Mouse (Mus musculus): ENCODE data around the gene Gsdma2. TPM values are rescaled to one million over a fixed set of nuclear protein-coding genes. Genes with fewer than 3 reads are reported as not detected.
"Not testable (repeated sequence)": the region's sequence is repeated elsewhere in the genome, so short reads cannot be mapped to it uniquely, and the experiment has no call there.

Gene Gsdma2
- polyA plus RNA-seq, 1 experiment from 2014 or later = 0.24 TPM

- no peaks in the 10 kb centered on the region for H3K36me3 ChIP-seq
- no peak within 1 kb of the TSS for H3K4me3 ChIP-seq
- no peak within 1 kb of the TSS for H3K27ac ChIP-seq (replicated peaks)
- H3K9ac ChIP-seq = no peak within 1 kb of the TSS
- no peak for ATAC-seq (ENCODE audit: low read depth)
- H3K4me2 ChIP-seq = no peak within 1 kb of the TSS
- H3K4me1 ChIP-seq (replicated peaks) = no peaks in the 10 kb centered on the region
- no peaks in the 10 kb centered on the region; the same call in 1 of the 2 replicates for H3K9me3 ChIP-seq
- 87% methylated on average over 10 of the region's 10 CpGs for WGBS
- no peaks in the 10 kb centered on the region for H3K27me3 ChIP-seq
Measured at GRCm38 (mm10) chr11:98625611-98626410, 20.7 kb upstream of the Gsdma2 start, which contains the start of the genes Gm12355 and Gsdma3. Gene Gm12355 (minus strand): TSS chr11:98625661. Gene Gsdma3 (plus strand): TSS chr11:98626360.

DNA sequence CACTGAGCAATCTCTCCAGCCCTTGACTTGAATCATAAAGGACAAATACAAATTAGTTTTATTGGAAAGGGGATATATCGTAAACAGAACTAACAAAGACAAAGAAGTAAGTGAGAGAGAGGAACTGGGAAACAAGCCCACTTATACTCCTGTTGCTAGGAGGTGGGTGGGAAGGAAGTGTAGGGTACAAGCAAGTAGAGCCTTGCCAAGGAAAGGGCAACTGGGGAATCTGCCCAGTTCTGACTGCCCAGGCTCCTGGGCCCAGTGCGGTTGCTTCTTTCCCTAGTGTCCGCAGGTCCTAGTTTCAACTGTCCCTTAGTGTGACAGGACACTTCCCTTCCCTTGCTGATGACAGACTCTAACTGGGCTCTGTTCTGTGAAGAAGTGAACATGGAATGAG lies 17.9 kb upstream of the Gsdma2 start:
- no peak overlapping the region for H3K4me2 ChIP-seq
- ATAC-seq (ENCODE audit: low read depth) = no peak
- no peak overlapping the region for H3K27ac ChIP-seq (replicated peaks)
- H3K36me3 ChIP-seq = no peaks in the 10 kb centered on the region
- WGBS = 85% methylated on average over 3 of the region's 3 CpGs
- no peak overlapping the region for H3K4me3 ChIP-seq
- H3K9ac ChIP-seq = no peak overlapping the region
- no peaks in the 10 kb centered on the region for H3K27me3 ChIP-seq
- H3K4me1 ChIP-seq (replicated peaks) = no peaks in the 10 kb centered on the region
- H3K9me3 ChIP-seq = no peaks in the 10 kb centered on the region

DNA sequence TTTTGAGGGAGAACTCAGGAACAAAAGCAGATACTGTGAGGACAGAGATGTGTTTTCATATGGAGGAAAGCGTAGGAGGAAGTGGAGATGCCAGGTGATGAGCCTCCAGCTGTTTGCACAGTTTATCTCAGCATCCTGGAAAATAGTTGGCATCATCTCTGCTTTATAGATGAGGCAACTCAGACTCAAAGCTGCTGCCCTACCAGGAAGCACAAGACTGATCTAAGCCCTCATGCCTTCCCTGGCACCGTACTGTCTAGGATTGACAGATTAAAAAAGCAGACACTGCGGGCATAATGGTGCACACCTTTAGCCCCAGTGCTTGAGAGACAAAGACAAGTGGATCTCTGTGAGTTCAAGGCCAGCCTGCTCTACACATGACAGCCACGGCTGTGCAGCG lies 15.9 kb upstream of the Gsdma2 start:
- no peak overlapping the region for H3K4me2 ChIP-seq
- H3K4me1 ChIP-seq (replicated peaks) = no peaks in the 10 kb centered on the region
- no peak overlapping the region for H3K9ac ChIP-seq
- WGBS = 88% methylated on average over 5 of the region's 5 CpGs
- ATAC-seq (ENCODE audit: low read depth) = no peak
- no peaks in the 10 kb centered on the region for H3K36me3 ChIP-seq
- no peak overlapping the region for H3K4me3 ChIP-seq
- H3K27me3 ChIP-seq = no peaks in the 10 kb centered on the region
- H3K9me3 ChIP-seq = no peaks in the 10 kb centered on the region
- H3K27ac ChIP-seq (replicated peaks) = no peak overlapping the region

DNA sequence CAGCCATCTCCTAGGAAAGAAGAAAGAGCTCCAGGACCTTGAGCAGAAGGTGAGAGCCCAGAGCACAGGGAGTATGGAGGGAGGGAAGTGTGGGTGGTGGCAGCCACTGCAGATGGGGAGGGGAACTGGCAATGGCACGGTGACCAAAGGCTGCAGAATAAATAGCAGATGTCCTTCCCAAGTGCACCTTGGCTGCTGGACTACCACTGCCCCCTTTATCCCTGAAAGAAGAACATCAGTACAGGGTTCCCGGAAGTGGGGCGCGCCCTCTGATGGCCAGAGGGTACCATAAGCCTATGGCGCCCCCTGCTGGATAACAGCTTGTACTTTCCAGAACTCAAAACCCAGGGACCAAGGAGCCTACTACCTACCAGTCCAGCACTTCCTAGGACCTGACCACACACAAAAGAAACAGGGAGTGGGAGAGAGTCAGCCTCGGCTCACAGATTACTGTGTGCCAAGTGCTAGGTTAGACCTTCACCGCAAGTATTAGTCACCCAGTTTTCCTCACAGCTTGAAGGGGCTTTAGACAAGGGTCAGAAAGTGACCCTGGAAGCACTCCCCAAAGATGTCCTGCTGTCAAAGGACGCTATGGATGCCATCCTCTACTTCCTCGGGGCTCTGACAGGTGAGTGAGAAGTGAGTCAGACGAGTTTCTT lies 11.1 kb upstream of the Gsdma2 start:
- not testable (repeated sequence) for H3K4me1 ChIP-seq (replicated peaks); H3K4me2 ChIP-seq; H3K9me3 ChIP-seq; ATAC-seq (ENCODE audit: low read depth); H3K27ac ChIP-seq (replicated peaks); H3K36me3 ChIP-seq; H3K4me3 ChIP-seq; H3K27me3 ChIP-seq; H3K9ac ChIP-seq
- WGBS = 36% methylated on average over 10 of the region's 10 CpGs

- H3K27me3 ChIP-seq = no peaks in the 10 kb centered on the region
- H3K9me3 ChIP-seq = no peaks in the 10 kb centered on the region
- H3K27ac ChIP-seq (replicated peaks) = no peak overlapping the region
- H3K4me2 ChIP-seq = no peak overlapping the region
- H3K4me1 ChIP-seq (replicated peaks) = no peaks in the 10 kb centered on the region
- WGBS = 89% methylated on average over 1 of the region's 1 CpGs
- H3K9ac ChIP-seq = no peak overlapping the region
- ATAC-seq (ENCODE audit: low read depth) = no peak
- H3K4me3 ChIP-seq = no peak overlapping the region
- H3K36me3 ChIP-seq = no peaks in the 10 kb centered on the region
Measured at GRCm38 (mm10) chr11:98637501-98637900, 9.1 kb upstream of the Gsdma2 start.

DNA sequence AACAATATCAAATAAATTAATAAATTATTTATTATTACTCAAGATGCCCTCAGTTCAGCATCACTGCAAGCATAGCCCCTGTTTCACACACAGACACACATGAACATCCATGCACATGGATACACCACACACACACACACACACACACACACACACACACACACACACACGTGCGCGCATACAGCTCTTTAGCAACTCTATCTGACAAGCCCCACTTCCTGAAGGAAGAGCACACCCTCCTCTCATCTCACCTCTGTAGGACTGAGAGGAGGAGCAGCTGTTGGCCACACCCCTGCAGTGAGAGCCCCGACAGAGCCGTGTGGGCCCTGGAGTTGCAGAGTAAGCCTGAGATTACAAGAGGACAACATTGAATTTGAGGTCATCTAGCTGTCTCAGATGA lies 6.5 kb upstream of the Gsdma2 start:
- Histone ChIP-seq H3K9me3 (no peaks in the 10 kb centered on the region), H3K4me3 (no peak overlapping the region)
- 64% methylated on average over 5 of the region's 5 CpGs for WGBS

DNA sequence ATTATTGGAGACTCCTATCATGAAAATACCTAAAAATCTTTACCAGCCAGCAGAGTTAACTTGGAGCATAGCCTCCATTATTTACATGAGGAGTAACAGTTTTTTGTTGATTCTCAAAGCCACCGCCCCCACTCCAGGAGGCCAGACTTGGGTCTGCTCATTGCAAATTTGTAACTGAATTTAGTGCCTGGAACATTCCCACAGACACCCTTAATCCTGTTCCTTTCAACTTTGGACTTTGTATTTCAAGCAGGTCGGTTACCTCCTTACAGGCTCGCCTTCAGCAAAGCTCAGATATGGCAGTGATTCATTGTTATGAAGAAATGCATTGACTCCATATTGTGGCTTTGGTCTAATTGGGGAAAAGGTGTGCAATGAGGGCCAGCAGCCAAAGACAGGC lies 1.8 kb upstream of the Gsdma2 start:
- ATAC-seq (ENCODE audit: low read depth) = no peak
- Histone ChIP-seq H3K27ac (replicated peaks) (no peak overlapping the region), H3K36me3 (no peaks in the 10 kb centered on the region), H3K27me3 (peaks cover 18% of the 10 kb centered on the region), H3K4me1 (replicated peaks) (no peaks in the 10 kb centered on the region), H3K9ac (no peak overlapping the region), H3K9me3 (no peaks in the 10 kb centered on the region), H3K4me2 (no peak overlapping the region), H3K4me3 (no peak overlapping the region)
- 84% methylated on average over 3 of the region's 3 CpGs for WGBS

More for the DNA sequence above, 6.5 kb upstream of the Gsdma2 start:
- H3K27me3 ChIP-seq = 0 out of 2 replicates have a peak, but pooled peaks cover 3% of the 10 kb centered on the region
- no peaks in the 10 kb centered on the region for H3K4me1 ChIP-seq (replicated peaks)
- no peak for ATAC-seq (ENCODE audit: low read depth)
- no peaks in the 10 kb centered on the region for H3K36me3 ChIP-seq
- no peak overlapping the region for H3K27ac ChIP-seq (replicated peaks)
- no peak overlapping the region for H3K9ac ChIP-seq
- H3K4me2 ChIP-seq = no peak overlapping the region

GRCm38 (mm10) chr11:98645946-98646345 lies 613 bp upstream of the Gsdma2 start:
- Histone ChIP-seq H3K4me1 (replicated peaks) (no peaks in the 10 kb centered on the region), H3K4me2 (no peak overlapping the region), H3K9ac (no peak overlapping the region), H3K27me3 (peaks cover 24% of the 10 kb centered on the region), H3K36me3 (no peaks in the 10 kb centered on the region), H3K27ac (replicated peaks) (no peak overlapping the region), H3K9me3 (no peaks in the 10 kb centered on the region), H3K4me3 (no peak overlapping the region)
- ATAC-seq (ENCODE audit: low read depth) = no peak
- WGBS = 80% methylated on average over 2 of the region's 2 CpGs

DNA sequence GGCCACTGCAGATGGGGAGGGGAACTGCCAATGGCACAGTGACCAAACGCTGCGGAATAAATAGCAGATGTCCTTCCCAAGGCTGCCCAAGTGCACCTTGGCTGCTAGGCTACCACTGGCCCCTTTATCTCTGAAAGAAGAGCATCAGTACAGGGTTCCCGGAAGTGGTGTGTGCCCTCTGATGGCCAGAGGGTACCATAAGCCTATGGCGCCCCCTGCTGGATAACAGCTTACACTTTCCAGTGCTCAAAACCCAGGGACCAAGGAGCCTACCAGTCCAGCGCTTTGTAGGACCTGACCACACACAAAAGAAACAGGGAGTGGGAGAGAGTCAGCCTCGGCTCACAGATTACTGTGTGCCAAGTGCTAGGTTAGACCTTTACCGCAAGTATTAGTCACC lies 8.5 kb downstream of the Gsdma2 start:
- H3K4me1 ChIP-seq (replicated peaks); H3K27me3 ChIP-seq; ATAC-seq (ENCODE audit: low read depth); H3K9me3 ChIP-seq; H3K27ac ChIP-seq (replicated peaks); H3K9ac ChIP-seq; H3K4me3 ChIP-seq; H3K36me3 ChIP-seq; H3K4me2 ChIP-seq: not testable (repeated sequence)
- WGBS = 10% methylated on average over 7 of the region's 7 CpGs

DNA sequence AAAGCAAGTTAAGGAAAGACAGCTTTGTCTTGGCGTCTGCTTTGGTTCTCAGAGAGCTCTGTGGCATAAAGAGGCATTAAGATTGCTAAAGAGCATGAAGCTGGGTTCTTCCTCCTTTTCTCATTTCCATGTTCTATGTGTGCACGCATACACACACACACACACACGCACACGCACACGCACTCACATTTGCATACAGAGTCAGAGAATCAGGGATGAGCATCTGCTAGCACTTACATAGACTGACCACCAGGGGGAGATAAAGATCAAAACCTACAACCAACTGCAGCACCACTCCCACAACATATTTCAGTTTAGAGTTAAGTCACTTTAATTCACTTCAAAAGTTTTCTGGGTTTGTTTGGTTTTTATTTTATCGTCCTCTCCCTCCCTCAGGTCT lies 14.0 kb downstream of the Gsdma2 start:
- Histone ChIP-seq H3K9me3 (no peaks in the 10 kb centered on the region), H3K9ac (0 out of 2 replicates have a peak overlapping the region, but pooled peaks have one; percentile 38), H3K4me2 (0 out of 2 replicates have a peak overlapping the region, but pooled peaks have one; percentile 25), H3K27me3 (no peaks in the 10 kb centered on the region), H3K27ac (replicated peaks) (no peak overlapping the region), H3K4me1 (replicated peaks) (0 out of 2 replicates have a peak, but pooled peaks cover 3% of the 10 kb centered on the region), H3K36me3 (no peaks in the 10 kb centered on the region), H3K4me3 (no peak overlapping the region)
- 7% methylated on average over 6 of the region's 6 CpGs for WGBS
- peak; percentile 61; the same call in 1 of the 2 replicates for ATAC-seq (ENCODE audit: low read depth)

DNA sequence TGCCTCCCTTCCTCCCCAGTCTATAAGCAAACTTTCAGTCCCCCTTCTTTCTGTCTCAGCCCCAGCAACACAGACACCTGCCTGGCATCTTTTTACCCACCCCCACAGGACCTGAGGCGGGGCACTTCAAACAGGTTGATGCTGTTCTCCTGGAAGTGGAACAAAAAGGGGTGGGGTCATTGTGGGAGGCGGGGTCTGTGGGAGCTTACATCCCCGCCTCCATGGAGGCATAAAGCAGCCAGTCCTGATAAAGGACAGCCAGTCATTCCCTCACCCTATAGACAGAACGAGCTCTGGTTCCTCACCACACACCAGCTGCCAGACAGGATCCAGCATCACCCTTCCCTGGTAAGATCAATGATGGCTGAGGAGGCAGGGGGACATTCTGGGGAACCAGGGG lies 17.5 kb downstream of the Gsdma2 start, which contains the start of gene Gsdma:
Gene Gsdma, plus strand, starts transcription at position 261 of the 400 bp plus-strand sequence.
- H3K9ac ChIP-seq = no peak within 1 kb of the TSS
- H3K4me2 ChIP-seq = no peak within 1 kb of the TSS
- 26% methylated on average over 4 of the region's 4 CpGs for WGBS
- no peak for ATAC-seq (ENCODE audit: low read depth)
- H3K27me3 ChIP-seq = peaks cover 25% of the 10 kb centered on the region
- H3K36me3 ChIP-seq = no peaks in the 10 kb centered on the region
- no peak within 1 kb of the TSS for H3K4me3 ChIP-seq
- H3K4me1 ChIP-seq (replicated peaks) = 0 out of 2 replicates have a peak, but pooled peaks cover 3% of the 10 kb centered on the region
- H3K9me3 ChIP-seq = no peaks in the 10 kb centered on the region
- no peak within 1 kb of the TSS for H3K27ac ChIP-seq (replicated peaks)

DNA sequence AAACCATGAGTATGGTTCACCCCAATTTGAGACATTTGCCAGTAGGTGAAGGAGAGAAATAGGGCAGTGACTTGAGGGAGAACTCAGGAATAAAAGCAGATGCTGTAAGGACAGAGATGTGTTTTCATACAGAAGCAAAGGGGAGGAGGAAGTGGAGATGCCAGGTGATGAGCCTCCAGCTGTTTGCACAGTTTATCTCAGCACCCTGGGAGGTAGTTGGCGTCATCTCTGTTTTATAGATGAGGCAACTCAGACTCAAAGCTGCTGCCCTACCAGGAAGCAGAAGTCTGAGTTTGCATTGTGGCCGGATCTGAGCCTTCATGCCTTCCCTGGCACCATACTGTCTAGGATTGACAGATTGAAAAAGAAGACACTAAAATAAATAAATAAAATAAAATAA lies 22.4 kb downstream of the Gsdma2 start:
- WGBS = 68% methylated on average over 2 of the region's 2 CpGs
- no peak for ATAC-seq (ENCODE audit: low read depth)
- Histone ChIP-seq H3K4me2 (no peak overlapping the region), H3K27ac (replicated peaks) (no peak overlapping the region), H3K27me3 (peaks cover 35% of the 10 kb centered on the region), H3K36me3 (no peaks in the 10 kb centered on the region), H3K9ac (no peak overlapping the region), H3K9me3 (no peaks in the 10 kb centered on the region), H3K4me1 (replicated peaks) (no peaks in the 10 kb centered on the region), H3K4me3 (no peak overlapping the region)
